Mouse (Mus musculus) layer of hippocampus, adult 9-11 months (tissue): ENCODE results near the gene Gm3173.
A peak's percentile ranks its signal among the peaks of the same experiment; 100 is the strongest.
"Not testable (repeated sequence)": the region's sequence is repeated elsewhere in the genome, so short reads cannot be mapped to it uniquely, and the experiment has no call there.

Source experiments
- DNase-seq: peaks from one replicate; pipeline ENCODE4 v3.0.0; 2022

Gene Gm3173

DNA sequence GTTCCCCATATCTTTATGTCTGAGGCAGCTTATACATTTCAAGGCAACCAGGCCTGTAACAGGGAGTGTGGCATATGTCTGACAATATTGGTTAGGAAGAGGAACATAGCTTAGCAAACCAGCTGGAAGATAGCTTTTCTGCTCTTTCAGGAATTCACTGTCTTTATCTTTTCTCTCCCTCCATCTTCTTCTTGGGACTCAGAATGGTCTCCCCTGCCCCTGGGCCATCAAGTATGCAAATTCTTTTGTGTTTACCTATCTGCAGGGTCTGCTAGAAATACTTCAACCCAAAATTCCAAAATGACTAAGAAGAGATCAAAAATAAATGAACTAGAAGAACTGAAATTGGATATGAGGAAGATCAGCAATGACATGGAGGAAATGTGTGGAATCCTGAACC is at the start of gene Gm3173:
Gene Gm3173, plus strand, starts transcription at position 301 of the 400 bp plus-strand sequence.
- DNase-seq: not testable (repeated sequence)

DNA sequence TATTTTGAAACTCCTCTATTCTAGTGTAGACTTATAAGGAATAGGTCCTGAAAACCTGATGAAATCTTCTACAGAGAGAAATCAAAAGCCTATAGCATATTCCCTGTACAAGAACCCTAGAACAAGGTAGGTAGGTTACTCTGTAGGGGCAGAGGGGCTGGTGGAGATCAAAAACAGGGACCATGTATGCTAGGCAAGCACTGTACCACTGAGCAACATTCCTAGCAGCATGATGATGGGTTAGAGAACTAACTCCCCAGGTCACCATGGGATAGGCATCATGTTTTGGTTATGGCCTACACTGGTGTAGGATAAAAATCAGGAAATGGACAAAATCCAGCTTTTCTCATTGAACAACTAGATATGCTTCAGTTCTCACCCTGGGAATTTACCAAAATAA is 45.2 kb upstream of the Gm3173 start:
- DNase-seq: not testable (repeated sequence)

DNA sequence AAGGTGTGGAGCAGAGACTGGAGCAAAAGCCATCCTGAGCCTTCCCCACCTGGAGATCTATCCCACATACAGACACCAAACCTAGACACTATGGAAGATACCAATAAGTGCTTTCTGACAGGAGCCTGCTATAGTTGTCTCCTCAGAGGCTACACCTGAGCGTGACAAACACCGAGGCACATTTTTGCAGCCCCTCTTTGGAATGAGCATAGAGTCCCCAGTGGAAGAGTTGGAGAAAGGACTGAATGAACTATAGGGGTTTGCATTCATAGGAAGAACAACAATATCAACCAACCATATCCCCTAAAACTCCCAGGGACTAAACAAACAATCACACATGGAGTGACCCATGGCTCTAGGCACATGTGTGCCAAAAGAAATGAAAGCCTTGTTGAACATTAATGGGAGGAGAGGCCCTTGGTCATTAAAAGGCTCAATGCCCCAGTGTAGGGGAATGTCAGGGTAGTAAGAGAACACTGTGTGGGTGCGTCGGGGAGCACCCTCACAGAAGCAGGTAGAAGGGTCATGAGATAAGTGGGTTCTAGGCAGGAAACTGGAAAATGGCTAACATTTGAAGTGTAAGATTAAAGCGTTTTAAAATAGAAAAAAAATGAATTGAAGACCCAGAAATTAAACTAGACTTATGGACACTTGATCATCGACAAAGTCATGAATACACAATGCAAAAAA is 37.8 kb upstream of the Gm3173 start:
- not testable (repeated sequence) for DNase-seq

DNA sequence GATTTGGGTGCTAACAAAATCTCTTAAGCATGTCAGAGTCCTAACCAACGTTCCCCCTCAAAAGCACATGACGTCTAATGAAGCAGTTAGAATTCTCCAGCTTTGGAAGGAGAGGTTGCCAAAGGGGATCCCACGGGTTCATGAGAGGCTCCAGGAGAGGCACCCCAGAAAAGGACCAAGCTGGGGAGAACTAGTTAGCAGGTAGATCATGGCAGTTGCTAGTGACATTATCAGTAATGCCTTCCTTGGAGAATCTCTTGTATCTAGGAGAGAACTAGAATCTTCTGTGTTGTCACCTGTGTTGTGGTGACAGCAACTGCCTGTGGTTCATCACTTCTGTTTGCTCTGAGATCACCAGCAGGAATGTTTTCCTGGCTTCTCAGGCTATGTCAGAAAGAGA is 33.6 kb upstream of the Gm3173 start, which contains the start of gene Gm3159:
Gene Gm3159, plus strand, starts transcription at position 301 of the 400 bp plus-strand sequence.
- DNase-seq: not testable (repeated sequence)

DNA sequence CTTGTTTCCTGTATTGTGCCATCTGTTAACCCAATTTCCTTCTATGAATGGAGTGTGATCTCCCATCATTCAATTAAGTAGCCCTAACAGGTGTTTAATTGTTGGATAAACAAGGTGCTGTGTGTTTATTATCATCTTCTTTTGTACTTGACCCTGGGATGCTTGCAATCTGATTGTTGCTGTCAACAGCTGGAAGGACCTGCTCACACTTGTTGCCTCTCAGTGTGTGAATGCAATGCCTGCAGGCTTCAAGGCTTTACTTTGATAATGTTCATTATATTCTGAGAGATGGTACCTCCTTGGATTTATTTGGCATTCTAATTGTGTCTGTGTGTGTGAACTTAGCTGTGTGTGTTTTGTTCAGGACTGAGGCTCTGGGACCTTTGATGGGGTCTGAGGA is 32.2 kb upstream of the Gm3173 start:
- not testable (repeated sequence) for DNase-seq

DNA sequence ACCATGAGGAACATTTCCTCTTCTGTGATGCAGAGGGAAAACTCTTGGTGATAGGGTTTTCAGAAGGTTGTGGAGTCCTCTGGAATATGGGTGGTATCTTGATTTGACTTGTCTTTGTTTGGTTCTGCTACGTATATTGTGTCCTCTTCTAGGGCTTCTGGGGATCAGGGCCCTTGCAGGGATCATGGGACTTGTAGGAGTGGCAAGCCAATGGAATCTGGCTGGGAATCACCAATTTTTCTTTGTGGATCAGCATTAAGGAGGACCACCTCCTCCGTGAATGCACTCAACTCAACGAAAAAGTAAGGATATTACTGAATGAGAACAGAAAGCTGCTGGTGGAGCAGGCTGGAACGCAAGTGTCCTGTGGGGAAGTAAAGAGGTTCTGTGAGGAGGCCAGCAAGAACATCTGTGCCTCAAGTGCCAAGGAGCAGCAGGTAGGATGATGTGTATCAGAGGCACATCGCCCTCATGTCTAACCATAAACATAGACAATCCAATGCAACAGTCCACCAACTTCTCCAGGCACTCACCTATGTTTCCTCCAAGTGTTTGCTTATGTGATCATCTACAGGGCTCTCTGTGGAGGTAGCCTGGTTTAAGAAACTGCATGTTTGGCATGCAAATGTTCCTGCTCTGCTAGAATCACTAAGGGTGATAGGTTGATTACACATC is 30.5 kb upstream of the Gm3173 start:
- DNase-seq: not testable (repeated sequence)

DNA sequence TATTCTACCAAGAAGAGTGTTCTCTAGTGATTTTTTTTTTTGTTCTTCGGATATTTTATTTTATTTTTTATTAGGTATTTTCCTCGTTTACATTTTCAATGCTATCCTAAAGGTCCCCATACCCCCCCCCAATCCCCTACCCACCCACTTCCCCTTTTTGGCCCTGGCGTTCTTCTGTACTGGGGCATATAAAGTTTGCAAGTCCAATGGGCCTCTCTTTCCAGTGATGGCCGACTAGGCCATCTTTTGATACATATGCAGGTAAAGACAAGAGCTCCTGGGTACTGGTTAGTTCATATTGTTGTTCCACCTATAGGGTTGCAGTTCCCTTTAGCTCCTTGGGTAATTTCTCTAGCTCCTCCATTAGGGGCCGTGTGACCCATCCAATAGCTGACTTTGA is 29.5 kb upstream of the Gm3173 start:
- DNase-seq: not testable (repeated sequence)

DNA sequence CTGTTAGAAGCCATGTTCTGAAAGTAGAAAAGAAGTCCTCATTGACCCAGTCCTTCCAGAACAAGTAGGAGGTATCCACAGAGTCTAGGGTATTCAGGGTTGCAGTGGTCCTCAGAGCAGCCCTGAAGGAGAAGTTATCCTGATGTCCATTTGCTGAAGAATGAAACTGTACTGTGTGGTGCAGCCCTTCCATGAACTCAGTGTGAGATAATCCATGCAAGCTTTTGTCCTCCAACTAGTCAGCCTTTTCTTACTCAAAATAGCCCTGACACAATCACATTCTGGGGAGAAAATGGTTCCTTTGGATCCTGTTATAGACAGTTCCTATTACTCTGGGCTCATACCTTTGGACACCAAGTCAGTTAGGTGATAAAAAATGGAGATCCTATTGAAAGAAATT is 27.0 kb upstream of the Gm3173 start:
- not testable (repeated sequence) for DNase-seq

DNA sequence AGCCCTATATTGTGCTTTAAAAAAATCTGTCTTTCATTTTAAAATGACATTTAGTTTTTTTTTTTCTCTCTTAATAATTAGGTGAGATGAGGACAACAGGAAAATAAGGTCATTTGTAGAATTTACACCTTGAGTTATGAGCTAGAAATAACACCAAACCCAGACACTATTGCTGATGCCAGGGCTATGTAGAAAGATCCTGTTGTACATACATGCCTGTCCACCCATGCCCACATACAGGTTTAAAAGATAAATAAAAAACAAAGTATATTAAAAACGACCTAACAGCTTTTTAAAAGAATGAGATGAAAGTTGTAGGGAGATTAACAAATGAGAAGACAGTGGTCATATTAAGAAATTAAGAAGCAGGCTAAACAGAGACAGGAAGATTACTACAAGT is 20.9 kb upstream of the Gm3173 start:
- not testable (repeated sequence) for DNase-seq

DNA sequence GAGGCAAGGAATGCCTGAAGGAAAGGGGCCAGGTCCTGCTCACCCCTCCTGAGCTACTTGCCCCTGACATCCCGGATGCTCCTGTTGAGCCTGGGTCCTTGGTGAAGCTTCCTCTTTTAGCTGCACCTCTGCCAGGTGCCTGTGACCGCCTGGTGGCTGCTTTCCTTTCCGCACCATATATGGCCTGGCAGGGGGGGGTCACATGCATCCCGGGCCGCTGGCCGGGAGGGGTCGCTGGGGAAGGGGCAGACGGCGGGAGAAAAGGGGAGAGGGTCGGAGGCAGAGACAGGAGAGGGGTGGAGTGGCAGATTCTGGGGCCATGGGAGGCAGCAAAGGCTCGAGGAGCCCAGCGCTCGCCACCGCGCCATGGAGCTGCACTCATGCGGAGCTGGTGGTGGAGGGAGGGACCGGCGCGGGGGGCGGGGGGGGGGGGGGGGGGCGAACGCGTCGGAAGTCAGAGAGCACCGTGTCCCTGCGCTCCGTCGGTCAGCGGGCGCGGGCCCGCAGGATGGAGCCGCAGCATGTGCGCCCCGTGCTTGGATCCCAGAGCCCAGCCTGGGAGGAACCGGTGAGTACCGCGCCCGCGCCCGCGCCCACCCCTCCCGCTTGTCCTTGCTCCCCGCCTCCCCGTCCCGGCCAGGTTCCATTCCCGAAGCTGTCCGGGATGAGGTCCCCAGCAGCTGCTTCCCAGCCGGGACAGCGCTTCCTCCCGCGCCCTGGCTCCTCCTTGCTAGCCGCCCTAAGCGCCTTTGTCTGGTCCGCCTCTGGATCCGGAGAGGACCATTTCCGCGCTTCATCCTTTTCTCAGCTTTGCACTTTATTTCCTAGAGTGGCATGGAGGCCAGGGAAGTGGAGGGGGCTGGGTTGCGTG is 15.6 kb upstream of the Gm3173 start, which contains the start of gene Gm3164:
Gene Gm3164, plus strand, starts transcription at position 484 of the 871 bp plus-strand sequence.
- peak; percentile 44 for DNase-seq

DNA sequence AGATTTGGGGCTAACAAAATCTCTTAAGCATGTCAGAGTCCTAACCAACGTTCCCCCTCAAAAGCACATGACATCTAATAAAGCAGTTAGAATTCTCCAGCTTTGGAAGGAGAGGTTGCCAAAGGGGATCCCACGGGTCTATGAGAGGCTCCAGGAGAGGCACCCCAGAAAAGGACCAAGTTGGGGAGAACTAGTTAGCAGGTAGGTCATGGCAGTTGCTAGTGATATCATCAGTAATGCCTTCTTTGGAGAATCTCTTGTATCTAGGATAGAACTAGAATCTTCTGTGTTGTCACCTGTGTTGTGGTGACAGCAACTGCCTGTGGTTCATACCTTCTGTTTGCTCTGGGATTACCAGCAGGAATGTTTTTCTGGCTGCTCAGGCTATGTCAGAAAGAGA is 50.7 kb downstream of the Gm3173 start, which contains the start of gene Gm3182:
Gene Gm3182, plus strand, starts transcription at position 301 of the 400 bp plus-strand sequence.
- DNase-seq: not testable (repeated sequence)

DNA sequence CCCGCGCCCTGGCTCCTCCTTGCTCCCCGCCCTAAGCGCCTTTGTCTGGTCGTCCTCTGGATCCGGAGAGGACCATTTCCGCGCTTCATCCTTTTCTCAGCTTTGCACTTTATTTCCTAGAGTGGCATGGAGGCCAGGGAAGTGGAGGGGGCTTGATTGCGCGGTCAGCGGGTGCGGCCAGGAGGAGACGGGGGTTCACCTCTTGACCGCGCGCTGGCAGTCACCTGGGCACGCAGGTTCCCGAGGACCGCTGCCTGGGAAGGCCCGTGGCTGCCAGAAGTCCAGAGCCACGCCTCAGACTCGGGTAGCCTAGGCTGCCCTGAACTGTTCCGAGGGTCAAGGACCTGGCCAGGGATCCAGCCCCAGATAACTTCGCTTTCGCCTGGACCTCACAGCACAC is 68.6 kb downstream of the Gm3173 start:
- not testable (repeated sequence) for DNase-seq

DNA sequence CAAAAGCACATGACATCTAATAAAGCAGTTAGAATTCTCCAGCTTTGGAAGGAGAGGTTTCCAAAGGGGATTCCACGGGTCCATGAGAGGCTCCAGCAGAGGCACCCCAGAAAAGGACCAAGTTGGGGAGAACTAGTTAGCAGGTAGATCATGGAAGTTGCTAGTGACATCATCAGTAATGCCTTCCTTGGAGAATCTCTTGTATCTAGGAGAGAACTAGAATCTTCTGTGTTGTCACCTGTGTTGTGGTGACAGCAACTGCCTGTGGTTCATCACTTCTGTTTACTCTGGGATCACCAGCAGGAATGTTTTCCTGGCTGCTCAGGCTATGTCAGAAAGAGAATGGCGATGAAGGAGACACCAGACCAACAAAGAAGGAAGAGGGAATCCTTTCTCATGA is 124.3 kb downstream of the Gm3173 start, which contains the start of gene Gm3047:
Gene Gm3047, plus strand, starts transcription at position 301 of the 400 bp plus-strand sequence.
- not testable (repeated sequence) for DNase-seq
